20 mouse cellular contexts compared by ENCODE assay signal in genomic region chr13:18791314-18791713, GRCm38 (mm10).
DNase-seq lines count a peak whose midpoint lies in the region; ATAC-seq and TF ChIP-seq lines count a peak whose summit lies in the region.
"Had no signal": no experiment of that assay in that cellular context is flagged by ENCODE, and none has a peak within 500 bp of the region (broad histone marks: within the 10 kb centered on the region; RNA-seq: fewer than 3 reads in every experiment).

No protein-coding gene starts in this region.

- no peak overlapping the region for H3K4me2 ChIP-seq in limb, embryonic 14.5 days (replicated peaks; ENCODE audit: low read depth, low read length, severe bottlenecking)
- H3K4me2 ChIP-seq in CH12.LX (ENCODE audit: insufficient read depth, low read depth, poor library complexity, severe bottlenecking): no peak overlapping the region
- H3K4me2 ChIP-seq in intestine, embryonic 15.5 days (replicated peaks): no peak overlapping the region
- H3K4me2 ChIP-seq: embryonic facial prominence, embryonic 15.5 days; heart, embryonic 15.5 days; hindbrain, embryonic 14.5 days had no signal

- no peak for TF ChIP-seq EP300 in CH12.LX (IDR thresholded peaks at IDR 0.05; ENCODE audit: low read length)

- H3K9me3 ChIP-seq in limb, embryonic 14.5 days (ENCODE audit: control insufficient read depth, low read length): no peaks in the 10 kb centered on the region
- H3K9me3 ChIP-seq in limb, embryonic 10.5 days (replicated peaks): no peaks in the 10 kb centered on the region
- H3K9me3 ChIP-seq in CH12.LX (replicated peaks; ENCODE audit: low read length): no peaks in the 10 kb centered on the region
- no peaks in the 10 kb centered on the region for H3K9me3 ChIP-seq in intestine, embryonic 15.5 days
- H3K9me3 ChIP-seq: embryonic facial prominence, embryonic 15.5 days; heart, embryonic 10.5 days; heart, embryonic 15.5 days had no signal

- in situ Hi-C loops in CH12.LX (cut with MboI; ENCODE audit: low pct_ligation_motif_present, low pct_unique_long_range_greater_than_20kb, low sequenced_read_pairs): no loop called here

- H3K27ac ChIP-seq in limb, embryonic 14.5 days (replicated peaks; ENCODE audit: low read depth, low read length): no peak overlapping the region
- no peak overlapping the region for H3K27ac ChIP-seq in limb, embryonic 10.5 days
- no peak overlapping the region for H3K27ac ChIP-seq in CH12.LX (ENCODE audit: insufficient read depth, low read depth)
- H3K27ac ChIP-seq in intestine, embryonic 15.5 days: no peak overlapping the region
- H3K27ac ChIP-seq: embryonic facial prominence, embryonic 15.5 days; heart, embryonic 10.5 days; heart, embryonic 15.5 days; hindbrain, embryonic 14.5 days had no signal

- no peak for ATAC-seq in limb, embryonic 14.5 days (ENCODE audit: low FRiP score, low read depth)
- no peak for ATAC-seq in intestine, embryonic 15.5 days
- ATAC-seq: forebrain, embryonic 16.5 days; intestine, embryonic 16.5 days had no signal

- no peak overlapping the region for H3K9ac ChIP-seq in limb, embryonic 14.5 days (ENCODE audit: low read depth, low read length, severe bottlenecking)
- H3K9ac ChIP-seq in CH12.LX (ENCODE audit: insufficient read depth, low read depth): no peak overlapping the region
- no peak overlapping the region for H3K9ac ChIP-seq in intestine, embryonic 15.5 days
- H3K9ac ChIP-seq: embryonic facial prominence, embryonic 15.5 days; heart, embryonic 15.5 days; hindbrain, embryonic 14.5 days had no signal

- H3K36me3 ChIP-seq in limb, embryonic 14.5 days (ENCODE audit: control insufficient read depth, insufficient read depth, low read length): no peaks in the 10 kb centered on the region
- H3K36me3 ChIP-seq in limb, embryonic 10.5 days: no peaks in the 10 kb centered on the region
- peaks cover 2 to 50% of the 10 kb centered on the region in 2 experiments for H3K36me3 ChIP-seq in CH12.LX (replicated peaks in 1 of 2; ENCODE audit: control insufficient read depth in 1 of 2, insufficient read depth in 1 of 2, low read length in 1 of 2)
- no peaks in the 10 kb centered on the region for H3K36me3 ChIP-seq in intestine, embryonic 15.5 days
- H3K36me3 ChIP-seq: embryonic facial prominence, embryonic 15.5 days; heart, embryonic 10.5 days; heart, embryonic 15.5 days had no signal

- no peak for TF ChIP-seq CTCF in CH12.LX (conservative IDR thresholded peaks at IDR 0.05 in 1 of 2, IDR thresholded peaks at IDR 0.05 in 1 of 2; ENCODE audit: low read depth in 2 of 2, low read length in 2 of 2)

- no peaks in the 10 kb centered on the region for H3K27me3 ChIP-seq in limb, embryonic 14.5 days (ENCODE audit: control insufficient read depth, insufficient read depth, low read length)
- no peaks in the 10 kb centered on the region for H3K27me3 ChIP-seq in limb, embryonic 10.5 days (ENCODE audit: low read depth, poor library complexity, severe bottlenecking)
- no peaks in the 10 kb centered on the region for H3K27me3 ChIP-seq in CH12.LX (replicated peaks)
- no peaks in the 10 kb centered on the region for H3K27me3 ChIP-seq in intestine, embryonic 15.5 days (replicated peaks)
- H3K27me3 ChIP-seq: embryonic facial prominence, embryonic 15.5 days; heart, embryonic 15.5 days had no signal

- dilution Hi-C loops in CH12.LX (cut with MboI; ENCODE audit: extremely low pct_ligation_motif_present, extremely low pct_unique_long_range_greater_than_20kb, low sequenced_read_pairs): no loop called here

- TF ChIP-seq RAD21 in CH12.LX (IDR thresholded peaks at IDR 0.05; ENCODE audit: low read depth, low read length): no peak

- WGBS in limb, embryonic 14.5 days: 50% methylated on average over 4 of the region's 4 CpGs
- WGBS in limb, embryonic 10.5 days: 79% methylated on average over 4 of the region's 4 CpGs
- 50% methylated on average over 4 of the region's 4 CpGs for WGBS in intestine, embryonic 15.5 days

- H3K4me1 ChIP-seq in limb, embryonic 14.5 days (ENCODE audit: control insufficient read depth, insufficient read depth, low read length): 0 out of 2 replicates have a peak, but pooled peaks cover 8% of the 10 kb centered on the region
- no peaks in the 10 kb centered on the region for H3K4me1 ChIP-seq in limb, embryonic 10.5 days
- peaks cover 6 to 28% of the 10 kb centered on the region in 2 experiments for H3K4me1 ChIP-seq in CH12.LX (ENCODE audit: control insufficient read depth in 1 of 2, insufficient read depth in 2 of 2)
- no peaks in the 10 kb centered on the region for H3K4me1 ChIP-seq in intestine, embryonic 15.5 days (replicated peaks)

- no peak for TF ChIP-seq POLR2A in limb, embryonic 14.5 days (IDR thresholded peaks at IDR 0.05; ENCODE audit: borderline replicate concordance, extremely low read depth, insufficient read depth, insufficient read length)
- no peak for TF ChIP-seq POLR2A in CH12.LX (IDR thresholded peaks at IDR 0.05; ENCODE audit: low read depth, low read length)

- H3K4me3 ChIP-seq in limb, embryonic 14.5 days (replicated peaks; ENCODE audit: low read length): no peak overlapping the region
- H3K4me3 ChIP-seq in limb, embryonic 10.5 days: no peak overlapping the region
- H3K4me3 ChIP-seq in CH12.LX (replicated peaks in 1 of 3; ENCODE audit: low read depth in 2 of 3, low read length in 2 of 3, poor library complexity in 1 of 3): no peak overlapping the region
- no peak overlapping the region for H3K4me3 ChIP-seq in intestine, embryonic 15.5 days (replicated peaks)
- H3K4me3 ChIP-seq: embryonic facial prominence, embryonic 15.5 days; erythroblast, embryonic 14.5 days; heart, embryonic 10.5 days; heart, embryonic 15.5 days had no signal

- DNase-seq in limb, embryonic 14.5 days (ENCODE audit: low spot score): peak; percentile 35
- DNase-seq in limb, embryonic 10.5 days (ENCODE audit: low spot score): no peak
- DNase-seq in CH12.LX (ENCODE audit: extremely low read depth): no peak
- DNase-seq in NIH3T3 (ENCODE audit: low read depth): peak; percentile 33
- DNase-seq in embryo, embryonic 9.5 days (ENCODE audit: extremely low spot score): no peak
- DNase-seq: adrenal gland, postnatal 10 days; cerebellum, adult 11-12 months; cerebellum, adult 9-10 months; cerebellum, postnatal 25 days; gastrocnemius, postnatal 10 days; heart, adult 18-20 months; heart, postnatal 14 days had no signal

- no peaks in the 10 kb centered on the region for H3K79me2 ChIP-seq in CH12.LX (replicated peaks; ENCODE audit: control insufficient read depth, extremely low read depth, insufficient read depth, poor library complexity, severe bottlenecking)

TF ChIP-seq in CH12.LX, 34 proteins besides CTCF, POLR2A, EP300 and RAD21:
- TF ChIP-seq MAFK (IDR thresholded peaks at IDR 0.05; ENCODE audit: insufficient replicate concordance, low read length): 0 out of 2 replicates have a peak, but pooled peaks have one; percentile 6
- no peak for TF ChIP-seq MXI1 (IDR thresholded peaks at IDR 0.05; ENCODE audit: low read depth, low read length)
TF ChIP-seq in CH12.LX: peak in this region for 1.

Comparison
In these comparisons a context has a peak if more than half of its experiments do, and no peak if none do; other contexts are left out.
1. DNase-seq: peak in limb, embryonic 14.5 days (single experiment) and NIH3T3 (single experiment); none in limb, embryonic 10.5 days (single experiment), CH12.LX (single experiment) and embryo, embryonic 9.5 days (single experiment).